Mouse (Mus musculus): Measurements from ENCODE around the gene 4930595D18Rik. TPM values are rescaled to one million over a fixed set of nuclear protein-coding genes. Genes with fewer than 3 reads are reported as not detected.

Gene 4930595D18Rik
- polyA plus RNA-seq, 1 experiment, result not detected

DNA sequence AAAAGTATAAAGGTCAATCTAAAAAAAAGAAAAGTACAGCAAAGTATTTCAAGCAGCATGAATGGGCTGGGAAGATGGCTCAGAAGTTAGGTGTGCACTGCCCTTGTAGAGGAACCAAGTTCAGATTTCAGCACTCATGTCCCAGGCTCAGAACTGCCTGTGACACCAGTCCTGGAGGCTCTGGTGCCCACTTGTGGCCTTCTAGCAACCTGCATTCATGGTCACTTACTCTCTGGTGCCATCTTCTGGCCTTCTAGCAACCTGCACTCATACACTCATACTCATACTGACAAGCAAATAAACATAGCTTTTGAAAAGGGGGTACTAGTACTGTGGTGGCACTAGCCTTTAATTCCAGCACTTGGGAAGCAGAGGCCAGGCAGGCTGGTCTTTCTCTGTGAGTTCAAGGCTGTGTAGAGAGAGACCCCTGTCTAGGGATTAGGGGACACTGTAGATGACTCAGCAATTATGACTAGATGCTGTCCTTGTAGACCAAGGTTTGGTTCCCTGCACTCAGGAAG, 61.9 kb downstream of the 4930595D18Rik start:
- no peak overlapping the region for H3K4me3 ChIP-seq (replicated peaks; ENCODE audit: control insufficient read depth, low read depth, low read length)
- H3K27ac ChIP-seq (ENCODE audit: control insufficient read depth, insufficient read depth, low read depth, low read length, poor library complexity), result no peak overlapping the region
- H3K4me1 ChIP-seq (ENCODE audit: control insufficient read depth, insufficient read depth, low read length), result no peaks in the 10 kb centered on the region
- TF ChIP-seq CTCF (IDR thresholded peaks at IDR 0.05; ENCODE audit: control insufficient read depth, insufficient read depth, low read length), result peak; percentile 68
- TF ChIP-seq POLR2A (IDR thresholded peaks at IDR 0.05; ENCODE audit: borderline replicate concordance, control insufficient read depth, low read depth, low read length), result no peak

DNA sequence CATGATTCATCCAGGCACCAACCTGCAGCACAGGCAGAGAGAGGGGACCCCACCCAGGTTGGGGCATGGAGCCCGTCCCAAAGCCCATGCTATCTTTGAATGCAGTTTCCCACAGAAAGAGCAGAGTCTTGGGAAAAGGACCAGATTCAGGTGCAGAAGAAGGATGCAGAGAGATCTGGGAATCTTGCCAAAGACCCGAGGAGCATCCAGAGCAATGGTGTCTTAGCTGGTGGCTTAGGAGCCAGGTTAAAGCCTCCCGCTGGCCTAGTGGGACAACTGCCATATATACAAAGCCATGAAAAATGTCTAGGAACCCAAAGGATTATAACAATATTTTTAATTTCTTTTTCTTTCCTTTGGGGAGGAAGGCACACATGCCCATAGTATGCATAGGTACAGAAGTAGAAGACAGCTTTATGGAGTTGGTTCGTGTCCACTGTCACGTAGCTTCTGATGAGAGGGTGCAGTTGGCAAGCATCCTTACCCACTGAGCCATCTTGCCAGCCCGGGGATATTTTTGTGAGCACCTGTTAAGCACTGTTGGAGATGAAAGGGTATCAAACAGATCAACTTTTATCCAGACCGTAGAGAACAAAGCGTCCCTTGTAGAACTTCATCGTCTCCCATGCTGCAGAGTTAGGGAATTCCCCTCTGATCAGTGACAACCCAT, 63.2 kb downstream of the 4930595D18Rik start:
- H3K27ac ChIP-seq (ENCODE audit: control insufficient read depth, insufficient read depth, low read depth, low read length, poor library complexity), result no peak overlapping the region
- WGBS, result 82% methylated on average over 9 of the region's 9 CpGs
- H3K4me1 ChIP-seq (ENCODE audit: control insufficient read depth, insufficient read depth, low read length), result no peaks in the 10 kb centered on the region
- TF ChIP-seq CTCF (IDR thresholded peaks at IDR 0.05; ENCODE audit: control insufficient read depth, insufficient read depth, low read length) (no peak), POLR2A (IDR thresholded peaks at IDR 0.05; ENCODE audit: borderline replicate concordance, control insufficient read depth, low read depth, low read length) (no peak)
- H3K4me3 ChIP-seq (replicated peaks; ENCODE audit: control insufficient read depth, low read depth, low read length), result no peak overlapping the region

GRCm38 (mm10) chr12:111119506-111120085, 64.7 kb downstream of the 4930595D18Rik start:
- Histone ChIP-seq H3K4me1 (ENCODE audit: control insufficient read depth, insufficient read depth, low read length) (no peaks in the 10 kb centered on the region), H3K4me3 (replicated peaks; ENCODE audit: control insufficient read depth, low read depth, low read length) (no peak overlapping the region), H3K27ac (ENCODE audit: control insufficient read depth, insufficient read depth, low read depth, low read length, poor library complexity) (no peak overlapping the region)
- WGBS, result 92% methylated on average over 5 of the region's 5 CpGs
- TF ChIP-seq POLR2A (IDR thresholded peaks at IDR 0.05; ENCODE audit: borderline replicate concordance, control insufficient read depth, low read depth, low read length), result no peak
- TF ChIP-seq CTCF (IDR thresholded peaks at IDR 0.05; ENCODE audit: control insufficient read depth, insufficient read depth, low read length), result no peak

- H3K4me3 ChIP-seq (replicated peaks; ENCODE audit: control insufficient read depth, low read depth, low read length), result no peak overlapping the region
- WGBS, result 95% methylated on average over 5 of the region's 5 CpGs
- no peak overlapping the region for H3K27ac ChIP-seq (ENCODE audit: control insufficient read depth, insufficient read depth, low read depth, low read length, poor library complexity)
- TF ChIP-seq CTCF (IDR thresholded peaks at IDR 0.05; ENCODE audit: control insufficient read depth, insufficient read depth, low read length), result no peak
- TF ChIP-seq POLR2A (IDR thresholded peaks at IDR 0.05; ENCODE audit: borderline replicate concordance, control insufficient read depth, low read depth, low read length), result no peak
- H3K4me1 ChIP-seq (ENCODE audit: control insufficient read depth, insufficient read depth, low read length), result no peaks in the 10 kb centered on the region
Measured at GRCm38 (mm10) chr12:111114593-111114992, 69.7 kb downstream of the 4930595D18Rik start.

- Histone ChIP-seq H3K4me1 (ENCODE audit: control insufficient read depth, insufficient read depth, low read length) (no peaks in the 10 kb centered on the region), H3K27ac (ENCODE audit: control insufficient read depth, insufficient read depth, low read depth, low read length, poor library complexity) (no peak overlapping the region), H3K4me3 (replicated peaks; ENCODE audit: control insufficient read depth, low read depth, low read length) (no peak overlapping the region)
- WGBS, result 92% methylated on average over 8 of the region's 8 CpGs
- no peak for TF ChIP-seq CTCF (IDR thresholded peaks at IDR 0.05; ENCODE audit: control insufficient read depth, insufficient read depth, low read length)
- TF ChIP-seq POLR2A (IDR thresholded peaks at IDR 0.05; ENCODE audit: borderline replicate concordance, control insufficient read depth, low read depth, low read length), result no peak
Measured at GRCm38 (mm10) chr12:111111176-111111575, 73.1 kb downstream of the 4930595D18Rik start.

Other genes with a start within 250 kb of the 4930595D18Rik start
- 19.7 and 28.6 TPM in 2 replicates for gene Ankrd9, start 205.5 kb downstream of the 4930595D18Rik start, polyA plus RNA-seq (2011; ENCODE audit: insufficient read depth, insufficient read length, low replicate concordance, missing spikeins)
- gene Rcor1, start 145.1 kb downstream of the 4930595D18Rik start, polyA plus RNA-seq (2011; ENCODE audit: insufficient read depth, insufficient read length, low replicate concordance, missing spikeins), result 9.9 and 14.6 TPM in 2 replicates
- 2.4 and 9.2 TPM in 2 replicates for gene Traf3, start 18.1 kb downstream of the 4930595D18Rik start, polyA plus RNA-seq (2011; ENCODE audit: insufficient read depth, insufficient read length, low replicate concordance, missing spikeins)
- not detected in 2 replicates for gene Amn, start 86.6 kb upstream of the 4930595D18Rik start, polyA plus RNA-seq (2011; ENCODE audit: insufficient read depth, insufficient read length, low replicate concordance, missing spikeins)
- 5.7 and 20.1 TPM in 2 replicates for gene Cdc42bpb, start 193.2 kb upstream of the 4930595D18Rik start, polyA plus RNA-seq (2011; ENCODE audit: insufficient read depth, insufficient read length, low replicate concordance, missing spikeins)
- not detected in 2 replicates for gene Lbhd2, start 222.3 kb upstream of the 4930595D18Rik start, polyA plus RNA-seq (2011; ENCODE audit: insufficient read depth, insufficient read length, low replicate concordance, missing spikeins)
- 7.3 and 18.4 TPM in 2 replicates for gene Exoc3l4, start 232.5 kb upstream of the 4930595D18Rik start, polyA plus RNA-seq (2011; ENCODE audit: insufficient read depth, insufficient read length, low replicate concordance, missing spikeins)

Measured in bone marrow, adult 2 months (tissue).